18 mouse cellular contexts compared by ENCODE assay signal in the genomic region with DNA sequence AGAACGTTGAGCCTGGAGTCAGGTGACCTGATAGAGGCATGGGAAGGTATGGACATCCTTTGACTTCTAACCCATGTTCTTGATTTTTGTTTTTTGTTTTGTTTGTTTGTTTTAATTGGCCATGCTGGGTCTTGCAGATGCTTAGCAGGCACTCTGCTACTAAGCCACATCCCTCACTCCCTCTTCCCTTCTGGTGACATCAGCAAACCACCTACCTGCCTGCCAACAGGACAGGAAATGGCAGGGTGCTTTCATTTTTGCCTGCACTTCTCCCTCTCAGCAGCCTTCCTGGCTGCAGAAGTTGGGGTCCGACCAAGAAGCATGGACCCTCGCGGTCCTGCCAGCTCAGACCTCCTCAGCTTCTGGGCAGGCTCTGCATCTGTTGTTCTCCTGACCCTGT. TPM values are rescaled to one million over a fixed set of nuclear protein-coding genes. Genes with fewer than 3 reads are reported as not detected.
"Had no signal": no experiment of that assay in that cellular context is flagged by ENCODE, and none has a peak within 500 bp of the region (broad histone marks: within the 10 kb centered on the region; RNA-seq: fewer than 3 reads in every experiment).

No protein-coding gene starts in this region.

- H3K9me3 ChIP-seq: lung, embryonic 15.5 days; midbrain, embryonic 13.5 days; midbrain, embryonic 15.5 days; neural tube, embryonic 12.5 days; stomach, embryonic 15.5 days had no signal

- ATAC-seq: liver, postnatal 0 days; lung, postnatal 0 days; midbrain, embryonic 13.5 days; midbrain, embryonic 15.5 days had no signal

- H3K4me3 ChIP-seq: lung, embryonic 15.5 days; megakaryocyte, embryonic 14.5 days; midbrain, embryonic 13.5 days; midbrain, embryonic 15.5 days; neural tube, embryonic 12.5 days; stomach, embryonic 15.5 days had no signal

- H3K36me3 ChIP-seq: lung, embryonic 15.5 days; midbrain, embryonic 13.5 days; midbrain, embryonic 15.5 days; neural tube, embryonic 12.5 days; stomach, embryonic 15.5 days had no signal

- DNase-seq: liver, postnatal 0 days; lung, adult 2 months; lung, postnatal 14 days; lung, postnatal 36 days; right cerebral cortex, postnatal 14 days; thymus, adult 2 months; thymus, postnatal 25 days; thymus, postnatal 4 days had no signal

- H3K27me3 ChIP-seq: midbrain, embryonic 15.5 days; stomach, embryonic 15.5 days had no signal

- H3K27ac ChIP-seq: lung, embryonic 15.5 days; macrophage; midbrain, embryonic 13.5 days; midbrain, embryonic 15.5 days; neural tube, embryonic 12.5 days; stomach, embryonic 15.5 days; stomach, postnatal 0 days had no signal

RNA-seq across cellular contexts. Expression of a gene that starts 14.6 kb away (rescaled TPM):
- polyA plus RNA-seq: macrophage; spleen, adult 2 months had no signal
